Mouse (Mus musculus): ENCODE data around the gene Tusc2.

Gene Tusc2

GRCm38 (mm10) chr9:107612945-107613569, 50.0 kb downstream of the Tusc2 start:
- no peak for DNase-seq

- no peak for DNase-seq
Observed at GRCm38 (mm10) chr9:107615035-107615434, 52.0 kb downstream of the Tusc2 start.

Measured in thymus, postnatal 14 days (tissue).